In the genomic region with DNA sequence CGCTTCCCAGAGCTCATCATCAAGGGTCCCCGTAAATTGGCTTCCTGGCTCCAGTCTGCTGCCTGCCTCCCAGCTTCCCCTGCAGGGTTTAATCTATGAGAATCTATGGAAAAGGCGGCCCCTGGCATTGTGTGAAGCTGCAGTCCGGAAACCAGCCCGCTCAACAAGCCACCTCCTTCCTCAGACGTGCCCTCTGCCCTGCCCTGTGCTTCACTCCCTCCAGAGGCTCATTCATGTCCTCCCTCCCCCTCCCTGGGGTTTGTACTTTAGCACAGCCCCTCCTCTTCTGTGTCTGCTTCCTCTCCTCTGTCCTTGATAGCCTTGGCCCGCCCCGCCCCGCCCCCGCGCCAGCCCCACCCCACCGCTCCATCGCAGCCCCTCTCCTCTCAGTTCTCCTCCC, we compare ENCODE assay signal across 8 mouse cellular contexts. TPM values are rescaled to one million over a fixed set of nuclear protein-coding genes. Genes with fewer than 3 reads are reported as not detected.
DNase-seq lines count a peak whose midpoint lies in the region; ATAC-seq lines count a peak whose summit lies in the region.

No protein-coding gene starts in this region.

- no peaks in the 10 kb centered on the region for H3K27me3 ChIP-seq in forebrain, embryonic 11.5 days (ENCODE audit: control insufficient read depth, insufficient read depth, low read length)
- H3K27me3 ChIP-seq in hindbrain, embryonic 14.5 days (ENCODE audit: control insufficient read depth, insufficient read depth, low read length) = no peaks in the 10 kb centered on the region
- H3K27me3 ChIP-seq in midbrain, embryonic 15.5 days (replicated peaks) = 0 out of 2 replicates have a peak, but pooled peaks cover 3% of the 10 kb centered on the region

- peak overlapping the region; percentile 10; the same call in 1 of the 2 replicates for H3K4me3 ChIP-seq in forebrain, embryonic 11.5 days (ENCODE audit: low read depth, low read length)
- no peak overlapping the region for H3K4me3 ChIP-seq in hindbrain, embryonic 14.5 days (replicated peaks; ENCODE audit: low read length)
- no peak overlapping the region for H3K4me3 ChIP-seq in midbrain, embryonic 15.5 days

- peak overlapping the region; percentile 47 for H3K9ac ChIP-seq in forebrain, embryonic 11.5 days (ENCODE audit: low read length)
- H3K9ac ChIP-seq in hindbrain, embryonic 14.5 days = peak overlapping the region; percentile 43
- H3K9ac ChIP-seq in midbrain, embryonic 15.5 days = no peak overlapping the region

- WGBS in forebrain, embryonic 11.5 days = under 1% methylated on average over 12 of the region's 13 CpGs
- WGBS in hindbrain, embryonic 14.5 days = 4% methylated on average over 10 of the region's 13 CpGs
- WGBS in midbrain, embryonic 15.5 days = 2% methylated on average over 10 of the region's 13 CpGs

- no peaks in the 10 kb centered on the region for H3K9me3 ChIP-seq in forebrain, embryonic 11.5 days (ENCODE audit: control insufficient read depth, low read length)
- no peaks in the 10 kb centered on the region for H3K9me3 ChIP-seq in hindbrain, embryonic 14.5 days (ENCODE audit: control insufficient read depth, low read length)
- H3K9me3 ChIP-seq in midbrain, embryonic 15.5 days = no peaks in the 10 kb centered on the region

- H3K4me2 ChIP-seq in forebrain, embryonic 11.5 days (ENCODE audit: low read depth, low read length, severe bottlenecking) = peak overlapping the region; percentile 37
- H3K4me2 ChIP-seq in hindbrain, embryonic 14.5 days (replicated peaks) = peak overlapping the region; percentile 44
- H3K4me2 ChIP-seq in midbrain, embryonic 15.5 days = peak overlapping the region; percentile 37

- H3K36me3 ChIP-seq in forebrain, embryonic 11.5 days (ENCODE audit: control insufficient read depth, insufficient read depth, low read length) = no peaks in the 10 kb centered on the region
- H3K36me3 ChIP-seq in hindbrain, embryonic 14.5 days (replicated peaks; ENCODE audit: control insufficient read depth, insufficient read depth) = no peaks in the 10 kb centered on the region
- no peaks in the 10 kb centered on the region for H3K36me3 ChIP-seq in midbrain, embryonic 15.5 days (replicated peaks)

- H3K27ac ChIP-seq in forebrain, embryonic 11.5 days (ENCODE audit: low read depth, low read length) = peak overlapping the region; percentile 64
- H3K27ac ChIP-seq in hindbrain, embryonic 14.5 days = no peak overlapping the region
- no peak overlapping the region for H3K27ac ChIP-seq in midbrain, embryonic 15.5 days

- H3K4me1 ChIP-seq in forebrain, embryonic 11.5 days (replicated peaks; ENCODE audit: control insufficient read depth, insufficient read depth, low read length) = peaks cover 14% of the 10 kb centered on the region
- H3K4me1 ChIP-seq in hindbrain, embryonic 14.5 days (replicated peaks; ENCODE audit: control insufficient read depth, insufficient read depth, low read length) = peaks cover 10% of the 10 kb centered on the region
- peaks cover 9% of the 10 kb centered on the region for H3K4me1 ChIP-seq in midbrain, embryonic 15.5 days

- DNase-seq in gastrocnemius, postnatal 14 days = peak; percentile 41
- DNase-seq in gastrocnemius, postnatal 10 days = no peak
- peak; percentile 85 for DNase-seq in forebrain, embryonic 11.5 days (ENCODE audit: low spot score)
- DNase-seq in hindbrain, embryonic 14.5 days (ENCODE audit: low spot score) = no peak
- DNase-seq in liver = peak; percentile 77
- DNase-seq in thymus, postnatal 0 days (ENCODE audit: low spot score) = peak; percentile 85
- DNase-seq in cerebellum, postnatal 14 days = no peak

- intact Hi-C loops in gastrocnemius, postnatal 14 days (cut with DNase I; ENCODE audit: low total_unique reads) = no loop called here

- peak; percentile 86 for ATAC-seq in forebrain, embryonic 11.5 days (replicated peaks; ENCODE audit: low FRiP score)
- ATAC-seq in hindbrain, embryonic 14.5 days (ENCODE audit: low FRiP score) = peak; percentile 29; the same call in 1 of the 2 replicates
- peak; percentile 64 for ATAC-seq in midbrain, embryonic 15.5 days (replicated peaks)

RNA-seq across cellular contexts. Expression of a gene that starts 8.8 kb away (rescaled TPM):
- 10 to 100 TPM; 38.6 to 42.4 TPM for total RNA-seq in gastrocnemius, postnatal 14 days (2021)
- 10 to 100 TPM; 60.5 to 84.3 TPM for total RNA-seq in gastrocnemius, postnatal 10 days (2021)
- 32.7 and 35.9 TPM in 2 replicates for polyA plus RNA-seq in forebrain, embryonic 11.5 days (2014; fragmentation: Nextera tagmentation; extraction: Ambion mirVana)
- 39.0 and 42.6 TPM in 2 replicates for polyA plus RNA-seq in hindbrain, embryonic 14.5 days (2014; fragmentation: Nextera tagmentation; extraction: Ambion mirVana)
- polyA plus RNA-seq in midbrain, embryonic 15.5 days (2015; fragmentation: Nextera tagmentation; extraction: Ambion mirVana) = 32.2 and 36.1 TPM in 2 replicates
- polyA plus RNA-seq in thymus, postnatal 0 days (2015; fragmentation: Nextera tagmentation; extraction: Ambion mirVana) = 70.9 and 81.0 TPM in 2 replicates

RNA-seq across cellular contexts. Expression of a gene that starts 38.9 kb away (rescaled TPM):
- not detected for total RNA-seq in gastrocnemius, postnatal 14 days (2021)
- total RNA-seq in gastrocnemius, postnatal 10 days (2021) = not detected
- 0.36 and 0.90 TPM in 2 replicates for polyA plus RNA-seq in forebrain, embryonic 11.5 days (2014; fragmentation: Nextera tagmentation; extraction: Ambion mirVana)
- polyA plus RNA-seq in hindbrain, embryonic 14.5 days (2014; fragmentation: Nextera tagmentation; extraction: Ambion mirVana) = 0.39 TPM in 1 of 2 replicates, not detected in the other
- 0.20 and 0.31 TPM in 2 replicates for polyA plus RNA-seq in midbrain, embryonic 15.5 days (2015; fragmentation: Nextera tagmentation; extraction: Ambion mirVana)
- polyA plus RNA-seq in thymus, postnatal 0 days (2015; fragmentation: Nextera tagmentation; extraction: Ambion mirVana) = 2.5 and 3.4 TPM in 2 replicates

RNA-seq across cellular contexts. Expression of a gene that starts 39.9 kb away (rescaled TPM):
- total RNA-seq in gastrocnemius, postnatal 14 days (2021) = 10 to 100 TPM; 14.7 to 22.6 TPM
- 10 to 100 TPM; 29.2 to 44.6 TPM for total RNA-seq in gastrocnemius, postnatal 10 days (2021)
- polyA plus RNA-seq in forebrain, embryonic 11.5 days (2014; fragmentation: Nextera tagmentation; extraction: Ambion mirVana) = 1.7 and 2.3 TPM in 2 replicates
- polyA plus RNA-seq in hindbrain, embryonic 14.5 days (2014; fragmentation: Nextera tagmentation; extraction: Ambion mirVana) = 3.5 and 3.6 TPM in 2 replicates
- polyA plus RNA-seq in midbrain, embryonic 15.5 days (2015; fragmentation: Nextera tagmentation; extraction: Ambion mirVana) = 1.6 TPM in 2 replicates
- 1.5 TPM in 2 replicates for polyA plus RNA-seq in thymus, postnatal 0 days (2015; fragmentation: Nextera tagmentation; extraction: Ambion mirVana)

RNA-seq across cellular contexts. Expression of a gene that starts 52.3 kb away (rescaled TPM):
- total RNA-seq in gastrocnemius, postnatal 14 days (2021) = 10 to 100 TPM; 12.1 to 20.7 TPM
- total RNA-seq in gastrocnemius, postnatal 10 days (2021) = 10 to 100 TPM; 43.3 to 55.2 TPM
- polyA plus RNA-seq in forebrain, embryonic 11.5 days (2014; fragmentation: Nextera tagmentation; extraction: Ambion mirVana) = 1,095 and 1,130 TPM in 2 replicates
- polyA plus RNA-seq in hindbrain, embryonic 14.5 days (2014; fragmentation: Nextera tagmentation; extraction: Ambion mirVana) = 154 and 171 TPM in 2 replicates
- 132 and 158 TPM in 2 replicates for polyA plus RNA-seq in midbrain, embryonic 15.5 days (2015; fragmentation: Nextera tagmentation; extraction: Ambion mirVana)
- 118 and 153 TPM in 2 replicates for polyA plus RNA-seq in thymus, postnatal 0 days (2015; fragmentation: Nextera tagmentation; extraction: Ambion mirVana)

RNA-seq across cellular contexts. Expression of a gene that starts 57.4 kb away (rescaled TPM):
- total RNA-seq in gastrocnemius, postnatal 14 days (2021) = not detected
- under 1 TPM in 1 of 2 experiments, not detected in 1; 0.16 TPM for total RNA-seq in gastrocnemius, postnatal 10 days (2021)
- 0.47 and 0.56 TPM in 2 replicates for polyA plus RNA-seq in forebrain, embryonic 11.5 days (2014; fragmentation: Nextera tagmentation; extraction: Ambion mirVana)
- 0.52 and 0.67 TPM in 2 replicates for polyA plus RNA-seq in hindbrain, embryonic 14.5 days (2014; fragmentation: Nextera tagmentation; extraction: Ambion mirVana)
- polyA plus RNA-seq in midbrain, embryonic 15.5 days (2015; fragmentation: Nextera tagmentation; extraction: Ambion mirVana) = 0.57 and 0.66 TPM in 2 replicates
- polyA plus RNA-seq in thymus, postnatal 0 days (2015; fragmentation: Nextera tagmentation; extraction: Ambion mirVana) = 0.09 and 0.12 TPM in 2 replicates

Comparison
In these comparisons a context has a peak if more than half of its experiments do, and no peak if none do; other contexts are left out.
1. DNase-seq: peak in gastrocnemius, postnatal 14 days (single experiment), forebrain, embryonic 11.5 days (single experiment), liver (single experiment) and thymus, postnatal 0 days (single experiment); none in gastrocnemius, postnatal 10 days (single experiment), hindbrain, embryonic 14.5 days (single experiment) and cerebellum, postnatal 14 days (0 of 2).
2. ATAC-seq: peak in every context shown above with its lines; median percentile 86 in forebrain, embryonic 11.5 days; 64 in midbrain, embryonic 15.5 days; 29 in hindbrain, embryonic 14.5 days.
3. Peak in every context shown above with its lines, with median percentiles within 50 percentile points of each other: H3K4me2 ChIP-seq.